Mouse (Mus musculus): ENCODE results near the gene Cog1.

DNA sequence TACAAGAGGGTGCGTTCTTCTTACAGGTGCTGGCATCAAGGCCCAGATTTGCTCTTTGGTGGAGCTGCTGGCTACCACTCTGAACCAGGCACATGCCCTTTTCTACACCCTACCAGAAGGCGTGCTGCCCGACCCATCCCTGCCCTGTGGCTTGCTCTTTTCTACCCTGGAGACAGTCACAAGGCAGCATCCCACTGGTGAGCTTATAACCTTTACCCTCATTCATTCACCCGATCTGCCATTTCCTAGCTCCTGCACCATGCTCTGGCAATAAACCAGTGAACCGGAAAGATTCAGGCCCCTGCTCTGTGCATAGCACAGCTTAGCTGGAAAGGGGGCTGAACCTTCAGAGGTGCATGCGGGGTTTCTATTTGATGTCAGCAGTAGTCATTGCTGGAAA lies 3.5 kb downstream of the Cog1 start:
- TF ChIP-seq GATA1 (IDR thresholded peaks at IDR 0.05; ENCODE audit: low read length) (no peak), TAL1 (IDR thresholded peaks at IDR 0.05; ENCODE audit: low read length) (no peak)
